Mouse (Mus musculus): ENCODE results near the gene Hdhd3. TPM values are rescaled to one million over a fixed set of nuclear protein-coding genes. Genes with fewer than 3 reads are reported as not detected.

The Hdhd3 gene
- polyA plus RNA-seq, 2 experiments from 2014 or later = 1.1 to 2.4 TPM

- ATAC-seq = no peak
Observed at GRCm38 (mm10) chr4:62475131-62475530, 28.1 kb downstream of the Hdhd3 start.

DNA sequence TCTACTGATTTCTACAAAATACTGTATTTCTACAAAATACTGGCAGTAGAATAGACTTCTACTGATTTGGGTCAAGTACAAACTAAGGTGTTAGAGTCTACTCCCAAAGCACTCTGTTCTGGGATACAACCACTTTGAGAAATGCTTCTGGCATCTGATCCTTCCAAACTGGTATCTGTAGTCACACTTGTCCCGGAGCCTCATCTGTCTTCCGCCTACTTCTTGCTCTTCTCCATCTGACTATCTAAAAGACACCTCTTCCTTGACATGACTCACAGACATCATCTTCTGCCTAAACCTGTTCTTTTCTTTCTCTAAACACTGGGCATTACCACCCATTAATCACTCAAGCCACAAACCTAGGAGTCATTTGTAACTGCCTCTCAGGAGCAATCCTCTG, 31.2 kb downstream of the Hdhd3 start:
- no peak for ATAC-seq

- ATAC-seq = peak; percentile 88
Observed at GRCm38 (mm10) chr4:62470598-62471051, 32.6 kb downstream of the Hdhd3 start, which contains the start of gene Wdr31. Gene Wdr31 (minus strand): TSS chr4:62470896.

- ATAC-seq = no peak
Observed at GRCm38 (mm10) chr4:62468158-62468557, 35.1 kb downstream of the Hdhd3 start.

DNA sequence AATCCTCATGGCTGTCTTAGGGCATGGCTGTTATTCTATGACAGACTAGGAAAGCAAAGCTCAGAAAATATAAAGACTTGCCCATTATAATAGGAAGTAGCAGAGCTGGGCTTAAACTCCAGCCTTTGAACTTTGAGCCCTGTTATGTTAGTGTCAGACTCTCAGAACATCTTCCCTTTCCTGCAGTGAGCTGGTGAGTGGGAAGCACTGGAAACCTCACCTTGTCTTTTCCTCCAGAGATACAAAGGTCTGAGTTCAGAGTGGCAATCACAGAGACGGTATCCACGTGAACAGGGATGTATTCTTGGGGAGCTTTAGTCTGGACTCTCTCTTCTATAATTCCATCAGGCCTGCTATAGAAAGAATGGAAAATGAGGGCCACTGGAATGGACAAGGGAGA, 40.1 kb downstream of the Hdhd3 start:
- no peak for ATAC-seq

- ATAC-seq = no peak
Observed at GRCm38 (mm10) chr4:62460348-62460747, 42.9 kb downstream of the Hdhd3 start.

DNA sequence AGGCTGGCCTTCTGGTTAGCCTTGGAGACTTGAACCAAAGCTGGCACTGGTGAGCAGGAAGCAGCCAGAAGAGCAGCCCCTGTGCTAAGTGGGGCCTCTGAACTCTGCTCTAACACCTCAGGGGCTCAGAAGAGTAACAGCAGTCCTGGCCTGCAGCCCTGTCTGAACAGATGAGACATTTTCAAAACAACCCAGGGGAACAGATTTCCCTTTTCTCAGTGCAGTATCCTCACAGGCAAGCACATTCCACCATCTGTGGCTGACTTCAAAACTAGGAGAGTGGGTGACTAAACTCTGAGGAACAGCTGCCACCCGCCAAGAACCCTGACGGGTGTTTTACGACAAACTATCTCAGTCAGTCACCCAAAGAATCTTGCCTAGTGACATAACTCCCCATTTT, 44.2 kb downstream of the Hdhd3 start:
- ATAC-seq = no peak

DNA sequence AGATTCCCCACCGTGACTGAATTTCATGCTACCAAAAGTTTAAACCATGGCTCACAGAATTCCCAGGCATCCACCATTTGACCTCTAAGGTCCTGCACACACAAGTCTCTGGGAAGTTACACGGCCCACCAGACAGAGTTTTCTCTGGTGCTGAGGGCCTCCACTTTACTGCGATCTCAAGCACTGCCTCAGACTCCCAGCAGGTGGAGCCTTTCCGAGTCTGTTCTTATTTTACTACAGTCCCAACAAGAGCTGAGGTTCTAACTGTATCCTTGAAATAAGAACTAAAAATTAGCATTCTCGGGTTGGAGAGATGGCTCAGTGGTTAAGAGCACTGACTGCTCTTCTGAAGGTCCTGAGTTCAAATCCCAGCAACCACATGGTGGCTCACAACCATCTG, 48.3 kb downstream of the Hdhd3 start:
- peak; percentile 46 for ATAC-seq

Other genes with a start within 250 kb of the Hdhd3 start
- 1 to 10 TPM; 7.0 to 9.7 TPM for gene Slc31a2, start 240.9 kb downstream of the Hdhd3 start, polyA plus RNA-seq (2017; shearing (Covaris generic))
- 10 to 100 TPM; 36.9 to 38.3 TPM for gene Fkbp15, start 142.9 kb downstream of the Hdhd3 start, polyA plus RNA-seq (2017; shearing (Covaris generic))
- gene Slc31a1, start 142.7 kb downstream of the Hdhd3 start, polyA plus RNA-seq (2017; shearing (Covaris generic)) = 10 to 100 TPM in 1 of 2 experiments, 1 to 10 TPM in 1; 9.7 to 11.0 TPM
- gene Cdc26, start 94.8 kb downstream of the Hdhd3 start, polyA plus RNA-seq (2017; shearing (Covaris generic)) = 10 to 100 TPM; 66.2 to 78.3 TPM
- gene Prpf4, start 94.7 kb downstream of the Hdhd3 start, polyA plus RNA-seq (2017; shearing (Covaris generic)) = 10 to 100 TPM; 16.4 to 17.5 TPM
- under 1 TPM in 1 of 2 experiments, not detected in 1; 0.44 TPM for gene Rnf183, start 68.2 kb downstream of the Hdhd3 start, polyA plus RNA-seq (2017; shearing (Covaris generic))
- under 1 TPM in 1 of 2 experiments, not detected in 1; 0.33 TPM for gene Wdr31, start 32.6 kb downstream of the Hdhd3 start, polyA plus RNA-seq (2017; shearing (Covaris generic))
- gene Bspry, start 23.4 kb downstream of the Hdhd3 start, polyA plus RNA-seq (2017; shearing (Covaris generic)) = 1 to 10 TPM; 1.0 to 2.1 TPM
- gene Alad, start 16.5 kb upstream of the Hdhd3 start, polyA plus RNA-seq (2017; shearing (Covaris generic)) = 10 to 100 TPM; 68.8 to 82.3 TPM
- 10 to 100 TPM; 31.6 to 33.3 TPM for gene Pole3, start 21.6 kb upstream of the Hdhd3 start, polyA plus RNA-seq (2017; shearing (Covaris generic))
- gene 4933430I17Rik, start 21.9 kb upstream of the Hdhd3 start, polyA plus RNA-seq (2017; shearing (Covaris generic)) = under 1 TPM; 0.25 to 0.62 TPM
- 10 to 100 TPM; 45.2 to 51.1 TPM for gene Rgs3, start 56.4 kb upstream of the Hdhd3 start, polyA plus RNA-seq (2017; shearing (Covaris generic))

Data from activated CD4-positive, CD25-positive, alpha-beta regulatory T cell, adult 4 months (primary cell).